Mouse (Mus musculus): ENCODE measurements around the gene Gm3099. TPM values are rescaled to one million over a fixed set of nuclear protein-coding genes. Genes with fewer than 3 reads are reported as not detected.

Gm3099 gene
- polyA plus RNA-seq (2017; shearing (Covaris generic)): not detected

DNA sequence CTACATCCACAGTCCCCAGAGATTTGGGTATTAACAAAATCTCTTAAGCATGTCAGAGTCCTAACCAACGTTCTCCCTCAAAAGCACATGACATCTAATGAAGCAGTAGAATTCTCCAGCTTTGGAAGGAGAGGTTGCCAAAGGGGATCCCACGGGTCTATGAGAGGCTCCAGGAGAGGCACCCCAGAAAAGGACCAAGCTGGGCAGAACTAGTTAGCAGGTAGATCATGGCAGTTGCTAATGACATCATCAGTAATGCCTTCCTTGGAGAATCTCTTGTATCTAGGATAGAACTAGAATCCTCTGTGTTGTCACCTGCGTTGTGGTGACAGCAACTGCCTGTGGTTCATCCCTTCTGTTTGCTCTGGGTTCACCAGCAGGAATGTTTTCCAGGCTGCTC, at the start of gene Gm3099:
Gm3099 (plus strand) TSS at position 301 of the 400 bp plus-strand sequence.

DNA sequence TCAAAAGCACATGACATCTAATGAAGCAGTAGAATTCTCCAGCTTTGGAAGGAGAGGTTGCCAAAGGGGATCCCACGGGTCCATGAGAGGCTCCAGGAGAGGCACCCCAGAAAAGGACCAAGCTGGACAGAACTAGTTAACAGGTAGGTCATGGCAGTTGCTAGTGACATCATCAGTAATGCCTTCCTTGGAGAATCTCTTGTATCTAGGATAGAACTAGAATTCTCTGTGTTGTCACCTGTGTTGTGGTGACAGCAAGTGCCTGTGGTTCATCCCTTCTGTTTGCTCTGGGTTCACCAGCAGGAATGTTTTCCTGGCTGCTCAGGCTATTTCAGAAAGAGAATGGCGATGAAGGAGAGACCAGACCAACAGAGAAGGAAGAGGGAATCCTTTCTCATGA, 34.9 kb upstream of the Gm3099 start, which contains the start of gene Gm3095:
Gm3095 (plus strand) TSS at position 301 of the 400 bp plus-strand sequence.

DNA sequence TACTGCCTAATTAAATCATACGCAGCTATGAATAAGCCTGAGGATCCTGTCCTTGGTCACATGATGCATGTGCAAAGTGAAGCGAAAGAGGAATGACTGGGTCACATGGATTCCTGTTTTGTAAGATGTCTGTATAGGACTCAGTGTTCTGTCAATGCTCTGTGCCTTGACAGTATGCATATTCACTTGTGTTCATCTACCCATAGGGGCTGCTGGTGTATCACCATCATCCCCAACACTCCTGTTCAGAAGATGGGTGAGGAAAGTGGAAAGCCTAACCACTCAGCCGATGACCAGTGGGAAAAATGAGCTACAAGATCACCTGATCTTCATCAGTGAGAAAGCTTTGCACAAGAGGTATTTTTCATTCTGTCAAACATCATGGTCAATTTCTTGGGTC, 25.4 kb downstream of the Gm3099 start, which contains the start of gene Gm5796:
Gm5796 (plus strand) TSS at position 301 of the 400 bp plus-strand sequence.

Other genes starting within 250 kb of the Gm3099 start
- gene Gm3002, start 188.3 kb upstream of the Gm3099 start, polyA plus RNA-seq (2017; shearing (Covaris generic)): 0.35 TPM
- gene Gm3033, start 152.1 kb upstream of the Gm3099 start, polyA plus RNA-seq (2017; shearing (Covaris generic)): not detected
- gene Gm2916, start 114.2 kb upstream of the Gm3099 start, polyA plus RNA-seq (2017; shearing (Covaris generic)): not detected
- not detected for gene Gm3029, start 66.6 kb upstream of the Gm3099 start, polyA plus RNA-seq (2017; shearing (Covaris generic))
- 0.85 TPM for gene Gm3095, start 34.8 kb upstream of the Gm3099 start, polyA plus RNA-seq (2017; shearing (Covaris generic))
- 2.8 TPM for gene Gm5796, start 25.5 kb downstream of the Gm3099 start, polyA plus RNA-seq (2017; shearing (Covaris generic))
- gene Gm3115, start 85.7 kb downstream of the Gm3099 start, polyA plus RNA-seq (2017; shearing (Covaris generic)): 0.57 TPM
- 2.6 TPM for gene Gm8108, start 112.1 kb downstream of the Gm3099 start, polyA plus RNA-seq (2017; shearing (Covaris generic))
- gene Gm3127, start 166.6 kb downstream of the Gm3099 start, polyA plus RNA-seq (2017; shearing (Covaris generic)): not detected
- gene Gm2974, start 184.2 kb downstream of the Gm3099 start, polyA plus RNA-seq (2017; shearing (Covaris generic)): 2.8 TPM

All from inflammation-experienced regulatory T-cells, adult 16 weeks (primary cell).